Mouse (Mus musculus) ES-Bruce4 (cell line): ENCODE measurements around the gene Ddx42. TPM values are rescaled to one million over a fixed set of nuclear protein-coding genes. Genes with fewer than 3 reads are reported as not detected.

Experiments
- H3K27ac ChIP-seq: 2 replicates; pipeline ENCODE4 v1.5.1; 2012; ENCODE audit warnings: low read length, inconsistent platforms; ENCODE audit not compliant: insufficient read depth
- H3K27me3 ChIP-seq: 2 replicates; pipeline ENCODE4 v1.6.1; 2012; ENCODE audit warnings: mild to moderate bottlenecking, low read length, inconsistent platforms; ENCODE audit not compliant: control insufficient read depth, poor library complexity, insufficient read depth, severe bottlenecking
- H3K36me3 ChIP-seq: 2 replicates; pipeline ENCODE4 v1.6.1; 2012; ENCODE audit warnings: inconsistent platforms, mild to moderate bottlenecking, low read length, moderate library complexity; ENCODE audit not compliant: control insufficient read depth, poor library complexity, insufficient read depth, severe bottlenecking
- H3K4me1 ChIP-seq: one replicate; pipeline ENCODE4 v1.8.1; 2011; ENCODE audit warnings: low read length; ENCODE audit not compliant: control insufficient read depth, insufficient read depth
- H3K4me3 ChIP-seq: 2 replicates; pipeline ENCODE4 v1.5.1; 2011; ENCODE audit warnings: low read depth, mild to moderate bottlenecking, low read length
- H3K9ac ChIP-seq: 2 replicates; pipeline ENCODE4 v1.6.1; 2012; ENCODE audit warnings: low read depth, mild to moderate bottlenecking, inconsistent platforms; ENCODE audit not compliant: poor library complexity, severe bottlenecking
- H3K9me3 ChIP-seq: replicated peaks from 2 replicates; pipeline ENCODE4 v1.6.1; 2012; ENCODE audit warnings: mild to moderate bottlenecking, low read length, inconsistent platforms; ENCODE audit not compliant: control insufficient read depth, poor library complexity, insufficient read depth, severe bottlenecking
- CTCF ChIP-seq: IDR thresholded peaks from one replicate; pipeline ENCODE4 v1.8.1; 2011; ENCODE audit warnings: low read depth, low read length
- EP300 ChIP-seq: IDR thresholded peaks from 2 replicates; pipeline ENCODE4 v1.6.1; 2011; ENCODE audit warnings: low read depth, low read length; ENCODE audit not compliant: insufficient read depth
- POLR2A ChIP-seq: IDR thresholded peaks from one replicate; pipeline ENCODE4 v1.8.1; 2011; ENCODE audit warnings: low read length; ENCODE audit not compliant: insufficient read depth
- polyA plus RNA-seq: library from polyadenylated mRNA; stranded (reverse); fragments of >200 nt; gene quantifications from 2 replicates; pipeline ENCODE4 v1.2.4, GENCODE M21; 2011; ENCODE audit warnings: low read depth; ENCODE audit not compliant: missing spikeins, insufficient read depth, insufficient read length

Gene Ddx42
- polyA plus RNA-seq, 1 experiment = 75.4 TPM

GRCm38 (mm10) chr11:106273311-106273684 is 56.6 kb downstream of the Ddx42 start:
- no peak for TF ChIP-seq POLR2A
- no peak for TF ChIP-seq EP300
- TF ChIP-seq CTCF = no peak
- H3K4me1 ChIP-seq = peaks cover 8% of the 10 kb centered on the region

GRCm38 (mm10) chr11:106273811-106274210 is 57.1 kb downstream of the Ddx42 start:
- H3K4me1 ChIP-seq = peaks cover 8% of the 10 kb centered on the region
- H3K4me3 ChIP-seq = peak overlapping the region; percentile 63
- no peak for TF ChIP-seq EP300
- no peak for TF ChIP-seq POLR2A
- no peak for TF ChIP-seq CTCF
- peak overlapping the region; percentile 84 for H3K9ac ChIP-seq
- peak overlapping the region; percentile 66 for H3K27ac ChIP-seq
- no peaks in the 10 kb centered on the region for H3K9me3 ChIP-seq
- no peaks in the 10 kb centered on the region for H3K27me3 ChIP-seq
- H3K36me3 ChIP-seq = no peaks in the 10 kb centered on the region

More at GRCm38 (mm10) chr11:106273311-106273684, 56.6 kb downstream of the Ddx42 start:
- Histone ChIP-seq H3K9me3 (no peaks in the 10 kb centered on the region), H3K27me3 (no peaks in the 10 kb centered on the region), H3K36me3 (no peaks in the 10 kb centered on the region), H3K4me3 (peak overlapping the region; percentile 63), H3K27ac (peak overlapping the region; percentile 66), H3K9ac (peak overlapping the region; percentile 84)

GRCm38 (mm10) chr11:106274374-106274773 is 57.6 kb downstream of the Ddx42 start:
- no peak overlapping the region for H3K27ac ChIP-seq
- H3K4me3 ChIP-seq = no peak overlapping the region
- H3K4me1 ChIP-seq = peaks cover 8% of the 10 kb centered on the region
- no peaks in the 10 kb centered on the region for H3K36me3 ChIP-seq
- H3K9me3 ChIP-seq = no peaks in the 10 kb centered on the region
- no peak for TF ChIP-seq EP300
- TF ChIP-seq POLR2A = no peak
- TF ChIP-seq CTCF = no peak
- H3K27me3 ChIP-seq = no peaks in the 10 kb centered on the region
- peak overlapping the region; percentile 84; the same call in 1 of the 2 replicates for H3K9ac ChIP-seq

GRCm38 (mm10) chr11:106274971-106275411 is 58.3 kb downstream of the Ddx42 start:
- Histone ChIP-seq H3K4me3 (no peak overlapping the region), H3K27me3 (no peaks in the 10 kb centered on the region), H3K36me3 (no peaks in the 10 kb centered on the region), H3K9me3 (no peaks in the 10 kb centered on the region), H3K27ac (no peak overlapping the region), H3K4me1 (peaks cover 8% of the 10 kb centered on the region), H3K9ac (no peak overlapping the region)
- TF ChIP-seq EP300 (no peak), CTCF (no peak), POLR2A (no peak)

GRCm38 (mm10) chr11:106276454-106276853 is 59.7 kb downstream of the Ddx42 start, which contains the start of gene Tcam1:
Gene Tcam1, plus strand, starts transcription at chr11:106276672.
- Histone ChIP-seq H3K9ac (no peak within 1 kb of the TSS), H3K27ac (no peak within 1 kb of the TSS), H3K4me1 (peaks cover 8% of the 10 kb centered on the region), H3K4me3 (no peak within 1 kb of the TSS), H3K27me3 (no peaks in the 10 kb centered on the region), H3K36me3 (no peaks in the 10 kb centered on the region), H3K9me3 (no peaks in the 10 kb centered on the region)
- TF ChIP-seq POLR2A = no peak
- TF ChIP-seq EP300 = peak; percentile 52; the same call in 1 of the 2 replicates
- TF ChIP-seq CTCF = peak; percentile 81

- Histone ChIP-seq H3K9me3 (no peaks in the 10 kb centered on the region), H3K27ac (no peak overlapping the region), H3K36me3 (no peaks in the 10 kb centered on the region), H3K9ac (no peak overlapping the region), H3K4me3 (no peak overlapping the region), H3K4me1 (no peaks in the 10 kb centered on the region), H3K27me3 (no peaks in the 10 kb centered on the region)
- TF ChIP-seq EP300 = no peak
- no peak for TF ChIP-seq CTCF
- TF ChIP-seq POLR2A = no peak
These were observed 65.7 kb downstream of the Ddx42 start for GRCm38 (mm10) chr11:106282452-106282851.

GRCm38 (mm10) chr11:106283371-106283770 is 66.6 kb downstream of the Ddx42 start:
- Histone ChIP-seq H3K4me3 (no peak overlapping the region), H3K9ac (no peak overlapping the region), H3K27me3 (no peaks in the 10 kb centered on the region), H3K36me3 (no peaks in the 10 kb centered on the region), H3K9me3 (no peaks in the 10 kb centered on the region), H3K4me1 (no peaks in the 10 kb centered on the region), H3K27ac (no peak overlapping the region)
- TF ChIP-seq EP300 (no peak), CTCF (no peak), POLR2A (no peak)
